Mouse (Mus musculus) forebrain, embryonic 16.5 days (tissue): ENCODE results near the gene Ifi35. TPM values are rescaled to one million over a fixed set of nuclear protein-coding genes. Genes with fewer than 3 reads are reported as not detected.
"Not testable (repeated sequence)": the region's sequence is repeated elsewhere in the genome, so short reads cannot be mapped to it uniquely, and the experiment has no call there.

Experiments used
- ATAC-seq: fragments of 200-750 bp; cut with Nextera tagmentation; 2 replicates; pipeline ENCODE4 v1.8.0; 2017; ENCODE audit warnings: mild to moderate bottlenecking, moderate library complexity
- H3K27ac ChIP-seq: fragments of 300-500 bp; sonication (generic); 2 replicates; pipeline ENCODE4 v1.5.1; 2014; ENCODE audit warnings: low read length, control low read depth
- H3K27me3 ChIP-seq: fragments of 300-500 bp; sonication (generic); replicated peaks from 2 replicates; pipeline ENCODE4 v1.6.1; 2014; ENCODE audit warnings: low read length; ENCODE audit not compliant: control insufficient read depth, insufficient read depth
- H3K36me3 ChIP-seq: fragments of 300-500 bp; sonication (generic); 2 replicates; pipeline ENCODE4 v1.6.1; 2014; ENCODE audit not compliant: control insufficient read depth, insufficient read depth
- H3K4me1 ChIP-seq: fragments of 300-500 bp; sonication (generic); replicated peaks from 2 replicates; pipeline ENCODE4 v1.6.1; 2014; ENCODE audit warnings: low read length; ENCODE audit not compliant: control insufficient read depth, insufficient read depth
- H3K4me2 ChIP-seq: fragments of 300-500 bp; sonication (generic); 2 replicates; pipeline ENCODE4 v1.6.1; 2014; ENCODE audit warnings: mild to moderate bottlenecking, low read length, control low read depth
- H3K4me3 ChIP-seq: fragments of 300-500 bp; sonication (generic); replicated peaks from 2 replicates; pipeline ENCODE4 v1.5.1; 2014; ENCODE audit warnings: mild to moderate bottlenecking, low read length, control low read depth
- H3K9ac ChIP-seq: fragments of 300-500 bp; sonication (generic); replicated peaks from 2 replicates; pipeline ENCODE4 v1.6.1; 2014; ENCODE audit warnings: low read depth, low read length, control low read depth
- H3K9me3 ChIP-seq: fragments of 300-500 bp; sonication (generic); 2 replicates; pipeline ENCODE4 v1.6.1; 2016; ENCODE audit warnings: low read length; ENCODE audit not compliant: control insufficient read depth
- WGBS: fragments of 180-500 bp; shearing (Covaris S2); extraction: QIAGEN DNeasy Blood & Tissue Kit; methylation state at CpG from one replicate; pipeline ENCODE4 v1.1.7; 2014; 5-methylcytosine and 5-hydroxymethylcytosine counted together
- polyA plus RNA-seq: library from polyadenylated mRNA; unstranded; fragments of >200 nt; fragmentation: Nextera tagmentation; extraction: Ambion mirVana; gene quantifications from 2 replicates; pipeline ENCODE4 v1.2.1, GENCODE M21; 2015

The Ifi35 gene
- polyA plus RNA-seq, 1 experiment from 2014 or later: 2.2 TPM

- no peaks in the 10 kb centered on the region for H3K9me3 ChIP-seq
- H3K4me1 ChIP-seq: peaks cover 12% of the 10 kb centered on the region
- peaks cover 10% of the 10 kb centered on the region; the same call in 1 of the 2 replicates for H3K36me3 ChIP-seq
- no peak for ATAC-seq
- H3K9ac ChIP-seq: peak overlapping the region; percentile 92
- no peaks in the 10 kb centered on the region for H3K27me3 ChIP-seq
- under 1% methylated on average over 14 of the region's 14 CpGs for WGBS
- H3K4me2 ChIP-seq: peak overlapping the region; percentile 98
- H3K27ac ChIP-seq: peak overlapping the region; percentile 79
- peak overlapping the region; percentile 88 for H3K4me3 ChIP-seq
Observed at GRCm38 (mm10) chr11:101442760-101443159, 5.4 kb upstream of the Ifi35 start.

GRCm38 (mm10) chr11:101446319-101446718 is 1.9 kb upstream of the Ifi35 start:
- no peaks in the 10 kb centered on the region for H3K27me3 ChIP-seq
- H3K4me2 ChIP-seq: no peak overlapping the region
- peaks cover 12% of the 10 kb centered on the region for H3K4me1 ChIP-seq
- WGBS: 93% methylated on average over 1 of the region's 1 CpGs
- ATAC-seq: no peak
- no peak overlapping the region for H3K4me3 ChIP-seq
- H3K36me3 ChIP-seq: peaks cover 10% of the 10 kb centered on the region; the same call in 1 of the 2 replicates
- no peak overlapping the region for H3K9ac ChIP-seq
- H3K9me3 ChIP-seq: no peaks in the 10 kb centered on the region
- no peak overlapping the region for H3K27ac ChIP-seq

GRCm38 (mm10) chr11:101446860-101447259 is 1.3 kb upstream of the Ifi35 start:
- not testable (repeated sequence) for H3K9me3 ChIP-seq, H3K27ac ChIP-seq, H3K27me3 ChIP-seq, H3K4me3 ChIP-seq, H3K4me2 ChIP-seq, H3K9ac ChIP-seq, H3K36me3 ChIP-seq, ATAC-seq
- H3K4me1 ChIP-seq: peaks cover 12% of the 10 kb centered on the region
- 91% methylated on average over 8 of the region's 8 CpGs for WGBS

GRCm38 (mm10) chr11:101447786-101448185 is 421 bp upstream of the Ifi35 start:
- H3K27me3 ChIP-seq: no peaks in the 10 kb centered on the region
- no peak overlapping the region for H3K9ac ChIP-seq
- no peak overlapping the region for H3K4me3 ChIP-seq
- no peaks in the 10 kb centered on the region for H3K9me3 ChIP-seq
- WGBS: 93% methylated on average over 5 of the region's 5 CpGs
- H3K36me3 ChIP-seq: peaks cover 10% of the 10 kb centered on the region; the same call in 1 of the 2 replicates
- no peak overlapping the region for H3K4me2 ChIP-seq
- H3K27ac ChIP-seq: no peak overlapping the region
- peaks cover 12% of the 10 kb centered on the region for H3K4me1 ChIP-seq
- no peak for ATAC-seq

GRCm38 (mm10) chr11:101448899-101449298 is 692 bp downstream of the Ifi35 start:
- ATAC-seq: no peak
- Histone ChIP-seq H3K27ac (no peak overlapping the region), H3K9me3 (no peaks in the 10 kb centered on the region), H3K4me3 (no peak overlapping the region), H3K9ac (no peak overlapping the region), H3K4me1 (0 out of 2 replicates have a peak, but pooled peaks cover 1% of the 10 kb centered on the region), H3K36me3 (peaks cover 7% of the 10 kb centered on the region; the same call in 1 of the 2 replicates), H3K27me3 (no peaks in the 10 kb centered on the region), H3K4me2 (no peak overlapping the region)
- WGBS: 82% methylated on average over 4 of the region's 4 CpGs

GRCm38 (mm10) chr11:101449596-101449995 is 1.4 kb downstream of the Ifi35 start:
- 93% methylated on average over 4 of the region's 4 CpGs for WGBS

GRCm38 (mm10) chr11:101450394-101450793 is 2.2 kb downstream of the Ifi35 start:
- 74% methylated on average over 3 of the region's 3 CpGs for WGBS
- no peak for ATAC-seq
- Histone ChIP-seq H3K4me3 (no peak overlapping the region), H3K4me2 (no peak overlapping the region), H3K9ac (no peak overlapping the region), H3K4me1 (peaks cover 6% of the 10 kb centered on the region; the same call in 1 of the 2 replicates), H3K9me3 (no peaks in the 10 kb centered on the region), H3K36me3 (0 out of 2 replicates have a peak, but pooled peaks cover 3% of the 10 kb centered on the region), H3K27ac (no peak overlapping the region), H3K27me3 (no peaks in the 10 kb centered on the region)

More at GRCm38 (mm10) chr11:101449596-101449995, 1.4 kb downstream of the Ifi35 start:
- H3K9me3 ChIP-seq, H3K27me3 ChIP-seq, H3K4me2 ChIP-seq, H3K36me3 ChIP-seq, ATAC-seq, H3K9ac ChIP-seq, H3K4me3 ChIP-seq, H3K27ac ChIP-seq, H3K4me1 ChIP-seq: not testable (repeated sequence)

GRCm38 (mm10) chr11:101451536-101451935 is 3.3 kb downstream of the Ifi35 start:
- Histone ChIP-seq H3K4me2 (no peak overlapping the region), H3K27me3 (no peaks in the 10 kb centered on the region), H3K9me3 (no peaks in the 10 kb centered on the region), H3K36me3 (no peaks in the 10 kb centered on the region), H3K4me3 (no peak overlapping the region), H3K27ac (no peak overlapping the region), H3K4me1 (peaks cover 6% of the 10 kb centered on the region; the same call in 1 of the 2 replicates), H3K9ac (no peak overlapping the region)
- no peak for ATAC-seq
- 96% methylated on average over 10 of the region's 10 CpGs for WGBS

GRCm38 (mm10) chr11:101452093-101452774 is 4.0 kb downstream of the Ifi35 start:
- no peaks in the 10 kb centered on the region for H3K36me3 ChIP-seq
- no peak overlapping the region for H3K4me3 ChIP-seq
- no peaks in the 10 kb centered on the region for H3K27me3 ChIP-seq
- no peak overlapping the region for H3K4me2 ChIP-seq
- 70% methylated on average over 10 of the region's 10 CpGs for WGBS
- H3K27ac ChIP-seq: no peak overlapping the region
- H3K9ac ChIP-seq: no peak overlapping the region
- no peaks in the 10 kb centered on the region for H3K9me3 ChIP-seq
- no peak for ATAC-seq
- H3K4me1 ChIP-seq: peaks cover 6% of the 10 kb centered on the region; the same call in 1 of the 2 replicates
